Mouse (Mus musculus) myocyte (in vitro differentiated cells): ENCODE results near the gene Rapgef6.

Experiments
- E2F4 ChIP-seq: IDR thresholded peaks from one replicate; pipeline ENCODE4 v1.6.1; 2011; ENCODE audit warnings: mild to moderate bottlenecking, control low read depth, moderate library complexity; ENCODE audit not compliant: insufficient read depth
- MAX ChIP-seq: IDR thresholded peaks from one replicate; pipeline ENCODE4 v1.6.1; 2011; ENCODE audit warnings: low read depth, mild to moderate bottlenecking, control low read depth
- POLR2A ChIP-seq: IDR thresholded peaks from one replicate; pipeline ENCODE4 v1.6.1; 2011; ENCODE audit warnings: low read depth, mild to moderate bottlenecking, control low read depth, moderate library complexity; ENCODE audit not compliant: insufficient read length
- POLR2AphosphoS2 ChIP-seq: IDR thresholded peaks from one replicate; pipeline ENCODE4 v1.6.1; 2011; ENCODE audit warnings: low read depth, control low read depth; ENCODE audit not compliant: insufficient read length
- TCF3 ChIP-seq: IDR thresholded peaks from one replicate; pipeline ENCODE4 v1.6.1; 2011; ENCODE audit warnings: low read depth, control low read depth; ENCODE audit not compliant: insufficient read length
- USF1 ChIP-seq: IDR thresholded peaks from one replicate; pipeline ENCODE4 v1.6.1; 2011; ENCODE audit warnings: low read depth, mild to moderate bottlenecking, control low read depth, moderate library complexity

DNA sequence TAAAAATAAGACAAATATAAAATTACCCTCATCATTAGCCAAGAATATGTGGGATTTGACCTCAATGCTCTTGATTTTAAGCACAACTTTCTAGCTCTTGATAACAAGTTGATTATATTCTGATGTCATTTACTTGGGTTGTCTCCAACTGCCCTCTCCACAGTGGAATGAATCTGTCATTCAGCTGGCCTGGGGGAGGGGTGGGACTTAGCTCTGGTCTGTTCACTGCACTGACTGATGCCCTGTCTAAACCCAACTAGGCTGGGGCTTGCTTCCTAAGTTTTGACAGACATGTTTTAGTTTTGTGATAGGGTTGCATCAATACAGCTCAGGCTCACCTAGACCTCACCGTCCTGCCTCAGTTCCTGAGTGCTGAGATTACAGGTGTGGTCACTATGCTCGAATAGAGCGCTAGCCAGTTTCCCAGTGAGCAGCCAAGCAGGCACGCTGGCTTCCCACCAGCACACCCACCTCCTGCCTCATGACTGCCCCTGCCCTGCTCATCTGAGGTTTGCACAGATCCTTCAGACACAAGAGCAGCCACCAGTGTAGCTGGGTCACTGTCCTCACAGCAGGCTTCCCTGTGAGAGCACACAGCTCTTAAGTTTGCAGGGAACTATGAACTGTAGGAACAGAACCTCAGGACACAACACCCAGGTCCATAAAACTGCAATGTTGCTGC is 201.8 kb downstream of the Rapgef6 start:
- TF ChIP-seq POLR2AphosphoS2 (no peak), E2F4 (no peak), POLR2A (no peak), USF1 (no peak), MAX (no peak), TCF3 (no peak)
